Mouse (Mus musculus) CH12.LX (cell line): ENCODE measurements at regions not wholly inside any gene's neighbourhood (a gene's known extent, or its start where the extent isn't known, plus 50 kb on each side); places are given as distances from the start of the nearest gene placed in this dataset.
A peak's percentile ranks its signal among the peaks of the same experiment; 100 is the strongest.

ENCODE experiments used
- DNase-seq: peaks from one replicate; pipeline ENCODE4 v3.0.0-alpha.2; 2013; ENCODE audit errors: extremely low read depth
- H3K27ac ChIP-seq: 2 replicates; pipeline ENCODE4 v1.5.1; 2012; ENCODE audit warnings: low read depth, mild to moderate bottlenecking, control low read depth, moderate library complexity; ENCODE audit not compliant: insufficient read depth
- H3K27me3 ChIP-seq: replicated peaks from 2 replicates; pipeline ENCODE3; 2012; ENCODE audit warnings: inconsistent platforms
- H3K36me3 ChIP-seq, 2 experiments: replicated peaks in 1 of 2; 2 replicates each; pipeline versions ENCODE3 to v1.6.1; 2012; ENCODE audit warnings: inconsistent platforms in 1 of 2, low read length in 1 of 2, mild to moderate bottlenecking in 1 of 2, mixed read lengths in 1 of 2, moderate library complexity in 1 of 2; ENCODE audit not compliant: control insufficient read depth in 1 of 2, insufficient read depth in 1 of 2
- H3K4me1 ChIP-seq, 2 experiments: 2 replicates each; pipeline ENCODE4 v1.6.1; 2012; ENCODE audit warnings: inconsistent platforms in 1 of 2, moderate library complexity in 1 of 2; ENCODE audit not compliant: insufficient read depth in 2 of 2, control insufficient read depth in 1 of 2
- H3K4me2 ChIP-seq: 2 replicates; pipeline ENCODE4 v1.6.1; 2012; ENCODE audit warnings: low read depth, mild to moderate bottlenecking, control low read depth; ENCODE audit not compliant: poor library complexity, insufficient read depth, severe bottlenecking
- H3K4me3 ChIP-seq, 3 experiments: fragments of 150-350 bp in 1 of 3; sonication (generic) in 1 of 3; replicated peaks in 1 of 3; 2 replicates each; pipeline versions ENCODE3 to v1.5.1; 2011 to 2012; ENCODE audit warnings: low read depth in 2 of 3, low read length in 2 of 3, mild to moderate bottlenecking in 2 of 3, moderate library complexity in 2 of 3, control low read depth in 1 of 3, improper control_type of control experiment in 1 of 3, inconsistent platforms in 1 of 3, mixed read lengths in 1 of 3; ENCODE audit not compliant: poor library complexity in 1 of 3
- H3K79me2 ChIP-seq: replicated peaks from 2 replicates; pipeline ENCODE4 v1.6.1; 2012; ENCODE audit warnings: mild to moderate bottlenecking, moderate library complexity; ENCODE audit not compliant: control insufficient read depth, poor library complexity, insufficient read depth, severe bottlenecking; ENCODE audit errors: extremely low read depth
- H3K9ac ChIP-seq: 2 replicates; pipeline ENCODE4 v1.6.1; 2012; ENCODE audit warnings: low read depth, mild to moderate bottlenecking, control low read depth, moderate library complexity; ENCODE audit not compliant: insufficient read depth
- H3K9me3 ChIP-seq: replicated peaks from 2 replicates; pipeline ENCODE3; 2012; ENCODE audit warnings: low read length, inconsistent platforms, mixed read lengths
- ELF1 ChIP-seq: IDR thresholded peaks from 2 replicates; pipeline ENCODE4 v1.6.1; 2014; ENCODE audit warnings: low read depth, mild to moderate bottlenecking, inconsistent platforms, low read length, improper control_type of control experiment
- EP300 ChIP-seq: IDR thresholded peaks from 2 replicates; pipeline ENCODE4 v1.6.1; 2011; ENCODE audit warnings: low read length, improper control_type of control experiment
- ETS1 ChIP-seq: conservative IDR thresholded peaks from 2 replicates; pipeline ENCODE4 v1.6.1; 2012; ENCODE audit warnings: low read depth, mild to moderate bottlenecking, inconsistent platforms, low read length, improper control_type of control experiment, moderate library complexity
- HCFC1 ChIP-seq: IDR thresholded peaks from 2 replicates; pipeline ENCODE4 v1.6.1; 2012; ENCODE audit warnings: low read depth, mild to moderate bottlenecking, inconsistent platforms, low read length, improper control_type of control experiment
- IRF4 ChIP-seq: IDR thresholded peaks from 2 replicates; pipeline ENCODE4 v1.6.1; 2014; ENCODE audit warnings: low read depth, mild to moderate bottlenecking, inconsistent platforms, low read length, improper control_type of control experiment
- JUN ChIP-seq: IDR thresholded peaks from 2 replicates; pipeline ENCODE4 v1.6.1; 2011; ENCODE audit warnings: low read depth, mild to moderate bottlenecking, low read length, improper control_type of control experiment, moderate library complexity; ENCODE audit not compliant: insufficient read depth
- JUND ChIP-seq: conservative IDR thresholded peaks from 2 replicates; pipeline ENCODE4 v1.6.1; 2011; ENCODE audit warnings: low read depth, low read length, improper control_type of control experiment
- MAX ChIP-seq: IDR thresholded peaks from 2 replicates; pipeline ENCODE4 v1.6.1; 2011; ENCODE audit warnings: low read length, improper control_type of control experiment
- MAZ ChIP-seq: IDR thresholded peaks from 2 replicates; pipeline ENCODE4 v1.6.1; 2012; ENCODE audit warnings: low read depth, mild to moderate bottlenecking, inconsistent platforms, low read length, improper control_type of control experiment, moderate library complexity
- MXI1 ChIP-seq: IDR thresholded peaks from 2 replicates; pipeline ENCODE4 v1.6.1; 2011; ENCODE audit warnings: mild to moderate bottlenecking, low read depth, low read length, improper control_type of control experiment
- NELFE ChIP-seq: IDR thresholded peaks from 2 replicates; pipeline ENCODE4 v1.6.1; 2011; ENCODE audit warnings: low read depth, low read length, improper control_type of control experiment
- NRF1 ChIP-seq: IDR thresholded peaks from 2 replicates; pipeline ENCODE4 v1.6.1; 2014; ENCODE audit warnings: low read depth, mild to moderate bottlenecking, inconsistent platforms, low read length, improper control_type of control experiment, moderate library complexity
- POLR2AphosphoS2 ChIP-seq: IDR thresholded peaks from 2 replicates; pipeline ENCODE4 v1.6.1; 2011; ENCODE audit warnings: low read depth, low read length, improper control_type of control experiment
- RCOR1 ChIP-seq: conservative IDR thresholded peaks from 2 replicates; pipeline ENCODE4 v1.6.1; 2012; ENCODE audit warnings: low read depth, mild to moderate bottlenecking, inconsistent platforms, low read length, improper control_type of control experiment
- SIN3A ChIP-seq: IDR thresholded peaks from 2 replicates; pipeline ENCODE4 v1.6.1; 2012; ENCODE audit warnings: low read length, improper control_type of control experiment, inconsistent platforms
- SMC3 ChIP-seq: IDR thresholded peaks from 2 replicates; pipeline ENCODE4 v1.6.1; 2011; ENCODE audit warnings: low read depth, low read length, improper control_type of control experiment
- UBTF ChIP-seq: IDR thresholded peaks from 2 replicates; pipeline ENCODE4 v1.6.1; 2012; ENCODE audit warnings: low read depth, mild to moderate bottlenecking, inconsistent platforms, low read length, improper control_type of control experiment, moderate library complexity
- USF1 ChIP-seq: IDR thresholded peaks from 2 replicates; pipeline ENCODE4 v1.6.1; 2014; ENCODE audit warnings: low read depth, mild to moderate bottlenecking, inconsistent platforms, low read length, improper control_type of control experiment
- ZC3H11A ChIP-seq: IDR thresholded peaks from 2 replicates; pipeline ENCODE4 v1.6.1; 2012; ENCODE audit warnings: low read depth, mild to moderate bottlenecking, inconsistent platforms, low read length, improper control_type of control experiment
- ZKSCAN1 ChIP-seq: IDR thresholded peaks from 2 replicates; pipeline ENCODE4 v1.6.1; 2012; ENCODE audit warnings: low read depth, inconsistent platforms, low read length, improper control_type of control experiment, borderline replicate concordance
- dilution Hi-C: fragments of 300-500 bp; cut with MboI; formaldehyde crosslinking; loops from 2 replicates; pipeline ENCODE4 v1.14.3; 2020; ENCODE audit warnings: low sequenced_read_pairs; ENCODE audit not compliant: extremely low pct_unique_long_range_greater_than_20kb, extremely low pct_ligation_motif_present
- in situ Hi-C: fragments of 300-500 bp; cut with MboI; formaldehyde crosslinking; loops from 3 replicates; pipeline ENCODE4 v1.14.3; 2019; ENCODE audit warnings: low sequenced_read_pairs, low pct_ligation_motif_present, low pct_unique_long_range_greater_than_20kb, mixed read lengths

DNA sequence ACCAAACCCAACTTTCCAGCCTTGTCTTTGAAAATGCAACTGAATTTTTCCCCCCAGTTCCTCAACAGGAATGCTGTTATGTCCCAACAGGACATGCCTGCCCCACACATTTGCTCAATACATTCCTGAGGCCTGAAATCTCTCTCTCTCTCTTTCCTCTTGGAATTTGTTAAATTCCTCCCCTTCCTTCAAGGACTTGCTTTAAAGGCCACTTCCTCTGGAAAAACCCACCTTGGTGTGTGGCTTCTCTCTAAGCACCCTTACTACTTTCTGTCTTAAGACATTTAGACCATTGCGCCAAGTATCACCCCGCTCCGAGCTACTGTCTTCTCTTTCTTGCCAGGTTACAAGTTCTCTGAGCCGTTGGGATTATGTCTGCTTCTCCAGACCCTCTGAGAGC lies 151.2 kb upstream of the Smim15 start:
- Histone ChIP-seq H3K4me3 (no peak overlapping the region), H3K27me3 (peaks cover 32% of the 10 kb centered on the region), H3K36me3 (no peaks in the 10 kb centered on the region), H3K9ac (no peak overlapping the region), H3K27ac (no peak overlapping the region), H3K4me1 (peaks cover 3 to 34% of the 10 kb centered on the region in 2 experiments; a peak in 3 of 4 replicates), H3K79me2 (peaks cover 4% of the 10 kb centered on the region), H3K4me2 (no peak overlapping the region), H3K9me3 (peaks cover 4% of the 10 kb centered on the region)
- in situ Hi-C loops (loop anchor here (5.0 to 25.0 kb wide), 4 partner anchors 149 to 431 kb away; partner anchors contain the start of genes Depdc1b and Smim15), dilution Hi-C loops (no loop called here)
- TF ChIP-seq JUN (no peak), ZKSCAN1 (no peak), POLR2AphosphoS2 (no peak)
- DNase-seq: no peak

DNA sequence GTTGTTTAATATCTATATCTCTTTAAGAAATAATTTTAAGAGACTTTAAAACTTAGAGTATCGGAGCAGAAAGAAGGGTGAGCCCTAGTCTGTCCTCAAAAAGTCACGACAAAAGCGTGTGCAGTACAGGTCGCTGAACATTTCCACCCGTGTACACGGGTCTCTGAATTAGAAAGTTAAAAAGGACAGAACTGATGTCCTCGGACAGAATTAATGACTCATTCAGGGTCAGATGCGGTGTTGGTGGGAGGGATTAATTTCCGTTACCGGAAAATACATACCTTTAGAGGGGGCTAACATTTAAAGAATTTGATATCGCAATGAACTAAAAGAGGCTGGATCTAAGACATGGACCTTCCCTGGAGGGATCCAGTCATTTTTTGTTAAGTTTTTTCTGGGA lies 152.3 kb upstream of the Smim15 start:
- H3K4me1 ChIP-seq: peaks cover 3 to 26% of the 10 kb centered on the region in 2 experiments; a peak in 3 of 4 replicates
- in situ Hi-C loops (loop anchor here (5.0 to 25.0 kb wide), 4 partner anchors 150 to 430 kb away; partner anchors contain the start of genes Depdc1b and Smim15), dilution Hi-C loops (no loop called here)
- no peak overlapping the region for H3K27ac ChIP-seq
- no peaks in the 10 kb centered on the region for H3K36me3 ChIP-seq
- H3K9ac ChIP-seq: peak overlapping the region; percentile 45
- no peaks in the 10 kb centered on the region for H3K9me3 ChIP-seq
- peaks cover 39% of the 10 kb centered on the region for H3K27me3 ChIP-seq
- peaks cover 9% of the 10 kb centered on the region for H3K79me2 ChIP-seq
- peak overlapping the region in 2 of 3 experiments; percentile 48 to 77 for H3K4me3 ChIP-seq
- TF ChIP-seq NELFE: no peak
- TF ChIP-seq JUND: no peak
- TF ChIP-seq USF1: no peak
- TF ChIP-seq ELF1: no peak; the same call in 1 of the 2 replicates
- no peak for TF ChIP-seq RCOR1
- TF ChIP-seq NRF1: no peak
- no peak for TF ChIP-seq IRF4
- no peak for TF ChIP-seq MAX
- no peak for TF ChIP-seq SMC3
- no peak for TF ChIP-seq ZC3H11A
- TF ChIP-seq JUN: no peak
- no peak for TF ChIP-seq SIN3A
- no peak for TF ChIP-seq ETS1
- TF ChIP-seq MAZ: no peak
- no peak for TF ChIP-seq UBTF
- TF ChIP-seq HCFC1: no peak
- no peak for TF ChIP-seq EP300
- no peak for TF ChIP-seq MXI1
- TF ChIP-seq POLR2AphosphoS2: no peak
- DNase-seq: no peak
- H3K4me2 ChIP-seq: peak overlapping the region; percentile 96
